Mouse (Mus musculus) testis, adult 2 months (tissue): ENCODE data around the gene Olfr231. TPM values are rescaled to one million over a fixed set of nuclear protein-coding genes. Genes with fewer than 3 reads are reported as not detected.

Source experiments
- H3K27ac ChIP-seq: fragments of 200-500 bp; 2 replicates; pipeline ENCODE4 v1.5.1; 2012; ENCODE audit warnings: low read depth, low read length; ENCODE audit not compliant: control insufficient read depth, insufficient read depth
- H3K27me3 ChIP-seq: fragments of 200-500 bp; 2 replicates; pipeline ENCODE4 v1.6.1; 2012; ENCODE audit warnings: mild to moderate bottlenecking, low read length, moderate library complexity; ENCODE audit not compliant: control insufficient read depth, insufficient read depth
- H3K36me3 ChIP-seq: fragments of 200-500 bp; 2 replicates; pipeline ENCODE4 v1.6.1; 2012; ENCODE audit warnings: mild to moderate bottlenecking, low read length; ENCODE audit not compliant: control insufficient read depth, insufficient read depth
- H3K4me1 ChIP-seq: fragments of 200-500 bp; 2 replicates; pipeline ENCODE4 v1.6.1; 2012; ENCODE audit warnings: low read length; ENCODE audit not compliant: control insufficient read depth, insufficient read depth
- H3K4me3 ChIP-seq: fragments of 200-500 bp; 2 replicates; pipeline ENCODE4 v1.5.1; 2012; ENCODE audit warnings: low read depth, mild to moderate bottlenecking, low read length, moderate library complexity, mixed read lengths; ENCODE audit not compliant: control insufficient read depth
- CTCF ChIP-seq: fragments of 200-500 bp; IDR thresholded peaks from 2 replicates; pipeline ENCODE4 v1.5.1; 2012; ENCODE audit warnings: low read depth, mild to moderate bottlenecking, inconsistent platforms, low read length, moderate library complexity; ENCODE audit not compliant: control insufficient read depth, insufficient read depth, insufficient replicate concordance
- POLR2A ChIP-seq: fragments of 200-500 bp; IDR thresholded peaks from 2 replicates; pipeline ENCODE4 v1.6.1; 2012; ENCODE audit warnings: low read depth, mild to moderate bottlenecking, inconsistent platforms, low read length, moderate library complexity; ENCODE audit not compliant: control insufficient read depth
- polyA plus RNA-seq: library from polyadenylated mRNA; depleted of rRNA; stranded (reverse); fragments of >200 nt; gene quantifications from 2 replicates; pipeline ENCODE4 v1.2.3, GENCODE M21; 2012; rRNA removed

The Olfr231 gene
- polyA plus RNA-seq: 0.12 TPM in 1 of 2 replicates, not detected in the other

DNA sequence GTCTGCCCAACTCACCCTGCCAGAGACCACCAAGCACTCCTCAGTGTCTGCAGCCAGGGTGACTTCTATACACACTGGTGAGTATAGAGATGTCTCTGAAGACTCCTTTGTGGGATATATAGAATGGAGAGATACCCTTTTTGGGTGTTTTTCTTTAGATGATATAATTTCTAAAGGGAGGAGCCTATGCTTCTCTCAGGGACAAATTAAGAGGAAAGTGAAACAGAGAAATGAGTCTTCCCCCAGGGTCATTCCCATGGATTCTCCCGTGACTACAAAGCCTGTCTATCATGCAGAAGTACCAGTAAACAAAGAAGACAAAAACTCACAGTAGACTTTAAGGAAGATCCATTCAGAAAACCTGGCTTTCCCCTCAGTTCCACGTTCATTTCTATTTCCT is at the start of gene Olfr231:
Gene Olfr231, minus strand, starts transcription at position 101 of the 400 bp plus-strand sequence.
- Histone ChIP-seq H3K27ac (no peak within 1 kb of the TSS), H3K4me1 (no peaks in the 10 kb centered on the region), H3K27me3 (no peaks in the 10 kb centered on the region), H3K36me3 (no peaks in the 10 kb centered on the region), H3K4me3 (no peak within 1 kb of the TSS)
- TF ChIP-seq CTCF: no peak
- no peak for TF ChIP-seq POLR2A

DNA sequence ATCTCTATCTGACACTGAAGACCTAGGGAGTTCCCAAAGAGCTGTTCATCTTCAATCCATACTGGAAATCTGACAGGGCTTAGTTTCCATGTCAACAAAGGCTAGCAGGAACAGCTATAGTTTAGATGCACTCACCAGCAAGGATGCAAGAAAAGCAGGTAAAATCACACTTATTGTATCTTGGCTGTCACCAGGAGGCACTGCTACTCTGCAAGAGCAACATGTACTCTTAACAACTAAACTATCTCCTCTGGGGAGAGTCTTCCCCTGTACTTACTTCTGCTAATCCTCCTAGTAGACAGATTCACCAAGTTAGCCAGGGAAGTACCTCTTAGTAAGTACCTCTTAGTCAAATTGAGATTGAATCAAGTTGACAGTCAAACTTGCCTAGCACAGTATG is 48.1 kb upstream of the Olfr231 start:
- Histone ChIP-seq H3K36me3 (no peaks in the 10 kb centered on the region), H3K4me1 (no peaks in the 10 kb centered on the region), H3K4me3 (no peak overlapping the region), H3K27me3 (no peaks in the 10 kb centered on the region), H3K27ac (no peak overlapping the region)
- TF ChIP-seq POLR2A (no peak), CTCF (no peak)

DNA sequence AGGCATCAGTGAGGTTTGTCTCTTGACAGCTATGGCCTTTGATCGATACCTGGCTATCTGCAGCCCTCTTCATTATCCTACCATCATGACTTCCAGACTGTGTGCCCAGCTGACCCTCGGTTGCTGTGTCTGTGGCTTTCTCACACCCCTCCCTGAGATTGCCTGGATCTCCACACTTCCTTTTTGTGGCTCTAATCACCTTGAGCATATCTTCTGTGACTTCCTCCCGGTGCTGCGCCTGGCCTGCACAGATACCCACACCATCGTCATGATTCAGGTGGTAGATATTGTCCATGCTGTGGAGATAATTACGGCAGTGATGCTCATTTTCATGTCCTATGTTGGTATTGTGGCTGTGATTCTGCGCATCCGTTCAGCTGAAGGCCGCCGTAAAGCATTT is 38.1 kb upstream of the Olfr231 start:
- H3K4me1 ChIP-seq: no peaks in the 10 kb centered on the region
- no peak for TF ChIP-seq CTCF
- no peak for TF ChIP-seq POLR2A
- no peaks in the 10 kb centered on the region for H3K36me3 ChIP-seq
- H3K4me3 ChIP-seq: no peak overlapping the region
- H3K27ac ChIP-seq: no peak overlapping the region
- H3K27me3 ChIP-seq: no peaks in the 10 kb centered on the region

DNA sequence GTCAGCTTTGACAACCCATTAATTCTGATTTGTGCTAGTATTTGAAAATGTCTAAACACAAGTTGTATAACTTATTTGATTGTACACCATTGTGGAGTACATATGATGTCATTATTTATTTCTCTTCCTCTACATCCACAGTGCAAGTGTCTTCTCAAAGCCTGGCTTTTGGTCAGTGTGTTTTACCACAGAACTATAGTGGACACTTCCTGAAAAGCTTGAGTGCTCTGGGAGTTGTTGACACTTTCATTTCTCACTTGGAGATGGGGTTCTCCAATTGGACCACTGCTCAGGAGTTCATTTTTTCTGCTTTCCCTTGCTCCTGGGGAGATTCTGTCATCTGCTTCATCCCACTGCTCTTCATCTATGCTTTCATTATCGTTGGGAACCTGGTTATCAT is 37.5 kb upstream of the Olfr231 start:
- no peak overlapping the region for H3K27ac ChIP-seq
- H3K4me3 ChIP-seq: no peak overlapping the region
- TF ChIP-seq CTCF (no peak), POLR2A (no peak)
- no peaks in the 10 kb centered on the region for H3K27me3 ChIP-seq
- H3K36me3 ChIP-seq: no peaks in the 10 kb centered on the region
- no peaks in the 10 kb centered on the region for H3K4me1 ChIP-seq

DNA sequence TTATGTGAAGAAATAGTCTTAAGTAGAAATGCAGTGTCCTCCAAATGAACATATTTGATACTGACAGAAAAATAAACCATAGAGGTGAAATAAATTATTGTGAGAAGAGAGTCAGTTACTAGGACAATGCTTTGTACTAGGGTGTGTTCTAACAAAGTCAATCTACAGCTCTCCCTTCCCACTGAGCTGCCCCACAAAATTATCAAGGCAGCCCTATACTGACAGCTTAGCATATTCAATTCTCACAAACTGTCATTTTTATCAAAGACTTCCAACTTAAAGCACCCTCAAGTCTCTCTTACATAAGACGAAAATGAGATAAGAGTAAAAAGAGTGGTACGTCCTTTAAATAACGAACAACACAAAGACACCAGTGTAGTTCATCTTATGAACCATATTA is 36.7 kb upstream of the Olfr231 start:
- no peaks in the 10 kb centered on the region for H3K4me1 ChIP-seq
- no peak overlapping the region for H3K27ac ChIP-seq
- H3K36me3 ChIP-seq: no peaks in the 10 kb centered on the region
- TF ChIP-seq CTCF (no peak), POLR2A (no peak)
- H3K4me3 ChIP-seq: no peak overlapping the region
- no peaks in the 10 kb centered on the region for H3K27me3 ChIP-seq

DNA sequence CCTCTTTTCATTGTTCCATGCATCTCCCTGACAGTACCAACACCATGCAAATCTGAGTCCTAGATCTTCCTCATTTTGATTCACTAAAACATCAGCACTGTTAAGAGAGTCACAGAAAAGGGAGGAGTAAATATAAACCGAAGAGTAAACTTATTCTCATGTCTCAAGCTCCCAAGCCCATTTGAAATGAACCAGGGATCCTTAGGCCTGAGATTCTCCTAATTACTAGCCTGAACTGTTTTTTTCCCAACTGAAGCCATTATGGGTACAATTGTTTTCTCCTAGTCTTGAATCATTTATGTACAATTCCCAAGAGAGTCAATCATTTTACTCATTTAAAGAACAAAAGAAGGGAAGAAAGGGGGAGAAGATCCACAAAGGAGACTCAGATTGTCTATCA is 34.4 kb upstream of the Olfr231 start, which contains the start of gene Olfr420:
Gene Olfr420, plus strand, starts transcription at position 301 of the 400 bp plus-strand sequence.
- Histone ChIP-seq H3K27ac (no peak within 1 kb of the TSS), H3K27me3 (no peaks in the 10 kb centered on the region), H3K4me1 (no peaks in the 10 kb centered on the region), H3K4me3 (no peak within 1 kb of the TSS), H3K36me3 (no peaks in the 10 kb centered on the region)
- TF ChIP-seq POLR2A (no peak), CTCF (no peak)

DNA sequence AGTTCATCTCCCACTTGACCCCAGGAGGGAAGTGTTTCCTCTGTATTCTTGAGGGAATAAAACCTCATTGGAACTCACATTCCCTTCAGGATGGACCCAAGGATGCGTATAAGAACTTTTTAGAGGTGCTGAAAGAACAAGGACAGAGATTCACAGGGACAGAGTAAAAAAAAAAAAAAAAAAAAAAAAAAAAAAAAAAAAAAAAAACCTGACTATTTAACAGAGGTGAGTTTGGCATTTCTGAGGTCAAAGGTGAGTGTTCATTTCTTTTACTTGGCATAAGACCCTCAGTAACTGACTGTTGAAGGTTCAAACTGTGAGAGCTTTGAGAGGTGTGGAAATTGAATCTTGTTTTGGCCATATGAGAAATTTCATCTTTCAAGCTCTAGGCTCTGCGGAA is 28.3 kb upstream of the Olfr231 start:
- Histone ChIP-seq H3K36me3 (no peaks in the 10 kb centered on the region), H3K4me1 (no peaks in the 10 kb centered on the region), H3K4me3 (no peak overlapping the region), H3K27ac (no peak overlapping the region), H3K27me3 (no peaks in the 10 kb centered on the region)
- TF ChIP-seq POLR2A: no peak
- no peak for TF ChIP-seq CTCF

DNA sequence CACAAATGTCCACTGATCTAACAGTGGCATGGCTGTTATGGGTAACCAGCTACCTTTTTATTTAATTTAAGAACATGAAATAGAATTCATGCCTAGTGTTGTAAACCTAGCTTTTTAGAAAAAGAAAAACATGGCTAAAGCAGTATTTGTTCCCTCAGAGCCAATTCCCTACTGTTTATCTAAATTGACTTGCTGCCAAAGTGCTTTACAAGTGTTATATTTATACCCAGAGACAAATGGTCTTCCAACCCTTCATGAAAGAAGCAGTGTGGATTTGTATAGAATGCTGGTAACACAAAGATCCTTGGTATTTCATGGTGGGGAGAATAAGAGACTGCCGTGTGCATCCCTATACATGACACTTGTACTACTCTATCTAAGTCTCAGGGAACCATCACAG is 25.7 kb upstream of the Olfr231 start:
- H3K27me3 ChIP-seq: no peaks in the 10 kb centered on the region
- H3K4me1 ChIP-seq: no peaks in the 10 kb centered on the region
- H3K36me3 ChIP-seq: no peaks in the 10 kb centered on the region
- no peak overlapping the region for H3K27ac ChIP-seq
- TF ChIP-seq POLR2A: no peak
- TF ChIP-seq CTCF: no peak
- no peak overlapping the region for H3K4me3 ChIP-seq
